Mouse (Mus musculus): ENCODE results near the gene 2410004P03Rik. TPM values are rescaled to one million over a fixed set of nuclear protein-coding genes. Genes with fewer than 3 reads are reported as not detected.
"Not testable (repeated sequence)": the region's sequence is repeated elsewhere in the genome, so short reads cannot be mapped to it uniquely, and the experiment has no call there.

The 2410004P03Rik gene
- total RNA-seq, 2 experiments from 2014 or later = 0.25 to 0.61 TPM

GRCm38 (mm10) chr12:17021125-17021524, 9.6 kb upstream of the 2410004P03Rik start:
- DNase-seq = not testable (repeated sequence)

- peak; percentile 60 to 70 for DNase-seq
Measured at GRCm38 (mm10) chr12:17018468-17018867, 6.9 kb upstream of the 2410004P03Rik start.

GRCm38 (mm10) chr12:17015711-17016110, 4.2 kb upstream of the 2410004P03Rik start:
- DNase-seq = no peak

- no peak for DNase-seq
Measured at GRCm38 (mm10) chr12:17012067-17012899, 756 bp upstream of the 2410004P03Rik start.

- no peak for DNase-seq
Measured at GRCm38 (mm10) chr12:17009466-17009865, 2.1 kb downstream of the 2410004P03Rik start.

GRCm38 (mm10) chr12:17001211-17001610, 10.3 kb downstream of the 2410004P03Rik start:
- DNase-seq = no peak

GRCm38 (mm10) chr12:17000628-17001027, 10.9 kb downstream of the 2410004P03Rik start:
- no peak for DNase-seq

- peak; percentile 65 to 67 for DNase-seq
Measured at GRCm38 (mm10) chr12:16999739-17000497, 11.6 kb downstream of the 2410004P03Rik start, which contains the start of gene Pqlc3. Pqlc3 (minus strand) TSS chr12:17000408.

GRCm38 (mm10) chr12:16999146-16999545, 12.4 kb downstream of the 2410004P03Rik start:
- DNase-seq = no peak

- no peak for DNase-seq
Measured at GRCm38 (mm10) chr12:16996886-16997462, 14.6 kb downstream of the 2410004P03Rik start.

GRCm38 (mm10) chr12:16996281-16996680, 15.2 kb downstream of the 2410004P03Rik start:
- DNase-seq = no peak

GRCm38 (mm10) chr12:16994291-16994690, 17.2 kb downstream of the 2410004P03Rik start:
- DNase-seq = no peak

- DNase-seq = no peak
Measured at GRCm38 (mm10) chr12:16992355-16992754, 19.2 kb downstream of the 2410004P03Rik start.

- no peak for DNase-seq
Measured at GRCm38 (mm10) chr12:16991376-16991775, 20.2 kb downstream of the 2410004P03Rik start.

- no peak for DNase-seq
Measured at GRCm38 (mm10) chr12:16985778-16986177, 25.7 kb downstream of the 2410004P03Rik start.

- no peak for DNase-seq
Measured at GRCm38 (mm10) chr12:16977120-16977519, 34.4 kb downstream of the 2410004P03Rik start.

- DNase-seq = no peak
Measured at GRCm38 (mm10) chr12:16966811-16967210, 44.7 kb downstream of the 2410004P03Rik start.

GRCm38 (mm10) chr12:16963354-16963753, 48.2 kb downstream of the 2410004P03Rik start:
- DNase-seq = no peak

GRCm38 (mm10) chr12:16958851-16959250, 52.7 kb downstream of the 2410004P03Rik start:
- DNase-seq = no peak

All from layer of hippocampus, postnatal 36 days (tissue).